Mouse (Mus musculus) hindbrain, embryonic 15.5 days (tissue): ENCODE results near the gene Adamtsl2. TPM values are rescaled to one million over a fixed set of nuclear protein-coding genes. Genes with fewer than 3 reads are reported as not detected.

ENCODE experiments used
- ATAC-seq: fragments of 200-750 bp; cut with Nextera tagmentation; 2 replicates; pipeline ENCODE4 v1.8.0; 2017; ENCODE audit warnings: low read depth, moderate number of reproducible peaks, moderate TSS enrichment; ENCODE audit not compliant: low FRiP score
- H3K27ac ChIP-seq: fragments of 300-500 bp; sonication (generic); replicated peaks from 2 replicates; pipeline ENCODE4 v1.5.1; 2015; ENCODE audit warnings: mild to moderate bottlenecking, inconsistent platforms
- H3K27me3 ChIP-seq: fragments of 300-500 bp; sonication (generic); 2 replicates; pipeline ENCODE4 v1.6.1; 2015; ENCODE audit warnings: control low read depth, inconsistent platforms
- H3K36me3 ChIP-seq: fragments of 300-500 bp; sonication (generic); 2 replicates; pipeline ENCODE4 v1.6.1; 2015; ENCODE audit warnings: control low read depth, inconsistent platforms
- H3K4me1 ChIP-seq: fragments of 300-500 bp; sonication (generic); replicated peaks from 2 replicates; pipeline ENCODE4 v1.6.1; 2015; ENCODE audit warnings: control low read depth, inconsistent platforms
- H3K4me2 ChIP-seq: fragments of 300-500 bp; sonication (generic); 2 replicates; pipeline ENCODE4 v1.6.1; 2015; ENCODE audit warnings: moderate library complexity, mild to moderate bottlenecking, inconsistent platforms
- H3K4me3 ChIP-seq: fragments of 300-500 bp; sonication (generic); 2 replicates; pipeline ENCODE4 v1.5.1; 2015; ENCODE audit warnings: mild to moderate bottlenecking, inconsistent platforms
- H3K9ac ChIP-seq: fragments of 300-500 bp; sonication (generic); 2 replicates; pipeline ENCODE4 v1.6.1; 2015; ENCODE audit warnings: inconsistent platforms
- H3K9me3 ChIP-seq: fragments of 300-500 bp; sonication (generic); 2 replicates; pipeline ENCODE4 v1.6.1; 2016; ENCODE audit warnings: control low read depth, inconsistent platforms
- WGBS: fragments of 180-500 bp; shearing (Covaris S2); methylation state at CpG from one replicate; pipeline ENCODE4 v1.1.7; 2015; 5-methylcytosine and 5-hydroxymethylcytosine counted together
- polyA plus RNA-seq: library from polyadenylated mRNA; unstranded; fragments of >200 nt; fragmentation: Nextera tagmentation; extraction: Ambion mirVana; gene quantifications from 2 replicates; pipeline ENCODE4 v1.2.1, GENCODE M21; 2015

The Adamtsl2 gene
- polyA plus RNA-seq, 1 experiment from 2014 or later: 10.4 TPM

DNA sequence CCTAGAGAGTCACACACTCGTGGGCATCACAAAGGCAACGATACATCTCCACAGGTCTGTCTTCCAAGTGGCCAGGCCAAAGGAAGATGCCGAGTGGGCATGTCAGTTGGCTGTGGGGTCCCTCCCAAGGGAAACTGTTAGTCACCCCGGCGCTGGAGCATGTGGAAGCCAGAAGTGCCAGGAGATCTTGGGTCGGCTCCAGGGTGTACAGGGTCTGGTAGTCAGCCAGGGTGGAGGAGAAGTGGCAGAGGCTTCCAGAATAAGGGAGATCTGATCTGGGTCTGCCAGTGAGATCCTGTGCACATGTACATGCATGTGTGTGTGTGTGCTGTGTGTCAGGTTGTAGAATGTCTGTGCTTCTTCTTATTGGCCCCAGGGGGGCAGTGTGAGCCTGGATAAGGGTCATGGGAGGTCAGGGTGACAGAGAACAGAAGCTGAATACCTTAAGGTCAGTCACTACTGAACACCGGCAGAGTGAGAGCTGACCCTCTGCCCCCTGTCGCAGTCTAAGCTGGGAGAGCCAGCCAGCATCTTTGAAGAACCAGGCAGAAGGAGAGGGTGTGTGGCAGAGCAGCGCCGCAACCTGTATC, 1.4 kb upstream of the Adamtsl2 start:
- Histone ChIP-seq H3K4me1 (peaks cover 29% of the 10 kb centered on the region), H3K9me3 (no peaks in the 10 kb centered on the region), H3K36me3 (no peaks in the 10 kb centered on the region), H3K9ac (no peak overlapping the region), H3K4me2 (no peak overlapping the region), H3K27ac (no peak overlapping the region), H3K27me3 (no peaks in the 10 kb centered on the region), H3K4me3 (no peak overlapping the region)
- no peak for ATAC-seq
- WGBS: 53% methylated on average over 10 of the region's 10 CpGs

DNA sequence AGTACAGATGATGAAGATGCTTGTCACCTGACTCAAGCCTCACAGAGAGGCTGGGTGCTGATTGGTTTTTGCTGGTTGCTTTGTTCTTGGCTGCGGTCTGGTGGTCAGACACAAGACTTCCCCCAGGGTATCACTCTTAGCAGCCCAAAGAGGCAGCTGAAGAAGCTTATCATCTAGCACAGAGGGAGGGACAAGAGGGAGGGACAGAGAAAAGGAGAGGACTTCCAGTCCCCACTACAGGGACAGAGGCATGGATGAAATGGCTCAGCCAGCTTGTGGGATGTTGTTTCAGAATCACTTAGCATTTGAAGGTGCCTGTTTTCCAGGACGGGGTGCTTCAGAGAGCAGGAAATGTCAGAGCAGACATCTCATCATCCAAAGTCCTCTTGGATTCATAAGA, 867 bp upstream of the Adamtsl2 start:
- no peak overlapping the region for H3K27ac ChIP-seq
- WGBS: 29% methylated on average over 2 of the region's 2 CpGs
- H3K4me3 ChIP-seq: no peak overlapping the region
- ATAC-seq: no peak
- no peak overlapping the region for H3K4me2 ChIP-seq
- no peaks in the 10 kb centered on the region for H3K27me3 ChIP-seq
- H3K9ac ChIP-seq: no peak overlapping the region
- H3K4me1 ChIP-seq: peaks cover 29% of the 10 kb centered on the region
- no peaks in the 10 kb centered on the region for H3K9me3 ChIP-seq
- H3K36me3 ChIP-seq: no peaks in the 10 kb centered on the region

DNA sequence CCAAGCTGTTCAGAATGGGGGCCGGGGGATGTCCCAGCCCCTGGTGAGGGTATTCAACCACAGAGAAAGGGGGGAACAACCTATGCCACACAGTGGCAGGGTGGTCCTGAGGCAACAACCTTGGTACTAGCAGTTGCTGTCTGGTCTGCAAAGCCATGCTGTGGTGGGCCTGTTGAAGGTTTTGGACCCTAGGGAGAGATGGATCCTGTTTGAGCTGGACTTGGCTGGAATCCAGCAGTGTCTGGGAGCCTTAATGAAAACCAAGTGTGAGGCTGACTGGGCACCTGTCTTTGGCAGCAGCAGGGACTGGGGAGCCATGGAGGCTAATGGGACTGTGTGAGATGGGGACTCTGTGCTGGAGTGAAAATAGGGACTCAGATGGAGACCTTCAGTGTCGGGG, 470 bp downstream of the Adamtsl2 start:
- H3K9ac ChIP-seq: no peak overlapping the region
- peak; percentile 37; the same call in 1 of the 2 replicates for ATAC-seq
- peak overlapping the region; percentile 1; the same call in 1 of the 2 replicates for H3K4me3 ChIP-seq
- H3K4me1 ChIP-seq: peaks cover 29% of the 10 kb centered on the region
- WGBS: 55% methylated on average over 2 of the region's 2 CpGs
- no peaks in the 10 kb centered on the region for H3K36me3 ChIP-seq
- no peaks in the 10 kb centered on the region for H3K9me3 ChIP-seq
- peak overlapping the region; percentile 17 for H3K4me2 ChIP-seq
- peak overlapping the region; percentile 61 for H3K27ac ChIP-seq
- no peaks in the 10 kb centered on the region for H3K27me3 ChIP-seq

DNA sequence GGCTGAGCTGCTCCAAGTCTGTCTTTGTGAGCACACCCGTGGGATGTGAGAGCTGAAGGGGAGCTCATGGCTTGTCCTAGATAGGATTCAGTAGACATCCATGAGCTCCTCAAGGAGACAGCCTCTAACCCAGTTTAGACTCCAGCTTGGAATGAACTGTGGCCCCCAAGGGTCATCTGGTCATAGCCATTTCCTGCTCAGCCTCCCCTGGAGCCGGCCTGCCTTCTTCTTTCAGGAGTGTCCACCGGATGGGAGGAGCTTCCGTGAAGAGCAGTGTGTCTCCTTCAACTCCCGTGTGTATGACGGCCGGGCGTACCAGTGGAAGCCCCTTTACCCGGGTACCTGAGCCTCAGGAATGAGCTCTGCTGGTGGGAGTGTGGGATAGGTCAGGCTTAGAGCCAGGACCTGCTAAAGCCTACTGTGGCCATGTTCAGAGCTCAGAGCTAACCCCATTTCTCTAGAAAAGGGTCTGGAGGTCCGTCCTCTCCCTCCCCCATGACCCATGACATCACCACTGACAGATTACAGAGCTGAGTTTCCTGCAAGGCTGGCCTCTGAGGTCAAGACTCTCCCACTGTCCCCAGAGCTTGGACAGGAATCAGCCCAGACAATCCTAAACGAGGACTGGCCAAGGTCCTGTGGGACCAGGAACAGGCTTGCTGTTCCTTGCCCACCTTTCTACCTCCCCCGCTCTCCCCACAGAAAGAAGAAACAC, 4.7 kb downstream of the Adamtsl2 start:
- H3K9me3 ChIP-seq: no peaks in the 10 kb centered on the region
- no peak overlapping the region for H3K27ac ChIP-seq
- no peaks in the 10 kb centered on the region for H3K36me3 ChIP-seq
- H3K27me3 ChIP-seq: no peaks in the 10 kb centered on the region
- no peak overlapping the region for H3K9ac ChIP-seq
- WGBS: 80% methylated on average over 12 of the region's 12 CpGs
- H3K4me3 ChIP-seq: no peak overlapping the region
- no peak overlapping the region for H3K4me2 ChIP-seq
- peaks cover 23% of the 10 kb centered on the region for H3K4me1 ChIP-seq
- no peak for ATAC-seq

DNA sequence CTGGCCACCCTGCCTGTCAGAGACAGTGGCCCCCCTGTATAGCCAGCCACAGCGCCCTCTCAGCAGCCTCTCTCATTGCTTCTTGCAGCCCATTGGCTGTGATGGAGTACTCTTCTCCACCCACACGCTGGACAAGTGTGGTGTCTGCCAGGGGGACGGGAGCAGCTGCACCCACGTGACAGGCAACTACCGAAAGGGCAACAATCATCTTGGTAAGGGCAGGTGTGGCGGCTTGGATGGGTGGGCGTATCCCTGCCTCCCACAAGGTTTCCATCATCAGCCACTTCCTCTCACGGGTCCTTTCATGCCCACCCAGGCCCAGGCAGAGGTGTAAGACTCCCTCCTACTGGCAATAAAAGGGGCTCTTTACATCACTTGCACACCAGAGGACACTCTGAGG, 5.8 kb downstream of the Adamtsl2 start:
- Histone ChIP-seq H3K27ac (no peak overlapping the region), H3K4me1 (peaks cover 13% of the 10 kb centered on the region), H3K27me3 (no peaks in the 10 kb centered on the region), H3K4me2 (no peak overlapping the region), H3K9ac (no peak overlapping the region), H3K9me3 (no peaks in the 10 kb centered on the region), H3K4me3 (no peak overlapping the region), H3K36me3 (no peaks in the 10 kb centered on the region)
- 62% methylated on average over 8 of the region's 8 CpGs for WGBS
- ATAC-seq: no peak

DNA sequence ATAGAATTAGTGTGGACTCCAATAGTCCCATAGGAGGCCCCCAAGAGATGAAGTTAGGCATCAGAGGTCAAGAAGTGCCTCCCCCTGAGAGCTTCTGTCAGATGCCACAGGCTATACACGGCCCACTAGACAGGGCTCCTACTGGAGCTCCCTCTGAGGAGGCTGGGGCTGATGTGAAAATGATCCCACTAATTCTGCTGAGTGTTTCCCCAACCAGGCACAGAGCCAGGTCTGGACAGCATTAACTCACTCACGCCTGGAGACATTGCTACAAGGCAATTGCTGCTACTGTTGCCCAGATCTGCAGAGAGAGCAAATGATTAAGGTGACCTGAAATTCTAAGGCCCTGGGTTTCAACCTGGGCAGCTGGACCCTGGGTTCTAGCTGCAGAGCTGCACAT, 6.6 kb downstream of the Adamtsl2 start:
- Histone ChIP-seq H3K4me2 (no peak overlapping the region), H3K36me3 (no peaks in the 10 kb centered on the region), H3K27ac (no peak overlapping the region), H3K9ac (no peak overlapping the region), H3K9me3 (no peaks in the 10 kb centered on the region), H3K4me1 (peaks cover 10% of the 10 kb centered on the region), H3K27me3 (no peaks in the 10 kb centered on the region), H3K4me3 (no peak overlapping the region)
- ATAC-seq: no peak
- WGBS: 40% methylated on average over 2 of the region's 2 CpGs

DNA sequence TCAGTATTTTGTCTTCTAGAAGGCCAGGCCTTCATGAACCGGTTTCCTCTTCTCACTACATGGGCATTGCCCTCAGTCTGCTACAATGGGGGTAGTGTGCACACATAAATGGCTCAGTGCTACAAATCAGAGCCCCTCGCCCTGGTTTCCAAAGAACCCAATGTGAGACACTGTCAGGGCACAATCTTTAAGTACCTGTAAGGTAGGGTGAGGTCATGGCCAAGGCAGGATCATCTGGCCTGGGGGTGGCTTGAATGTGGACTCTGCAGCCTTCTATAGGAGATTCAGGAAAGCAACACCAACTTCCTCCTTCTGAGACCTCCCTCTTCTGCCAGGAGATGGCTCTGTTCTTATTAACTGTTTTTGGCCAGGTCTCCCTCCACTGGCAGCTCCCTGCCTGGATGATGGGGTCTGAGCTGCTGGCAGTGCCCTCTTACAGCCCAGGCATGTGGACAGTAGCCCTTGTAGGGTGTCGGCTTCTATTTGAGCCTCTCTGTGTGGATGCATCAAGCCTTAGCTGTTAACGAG, 7.4 kb downstream of the Adamtsl2 start:
- no peak for ATAC-seq

DNA sequence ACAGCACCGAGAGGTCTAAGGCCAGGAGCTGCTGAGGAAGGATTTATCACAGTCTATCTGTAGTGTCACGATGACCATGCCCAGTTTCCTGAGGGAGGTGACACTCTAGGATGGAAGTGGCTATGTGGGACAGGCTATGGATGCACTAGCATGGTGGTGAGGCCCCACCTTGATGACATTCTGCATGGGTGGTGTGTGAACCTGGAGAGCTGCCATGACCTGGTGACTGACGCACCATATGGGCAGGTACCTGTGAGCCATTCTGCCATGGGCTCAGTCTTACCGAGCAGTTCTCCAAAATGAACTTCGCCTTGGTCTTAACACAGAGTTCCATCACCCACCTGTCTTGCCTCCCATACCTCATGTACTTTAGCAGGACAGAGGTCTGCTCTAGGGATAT, 8.4 kb downstream of the Adamtsl2 start:
- H3K36me3 ChIP-seq: no peaks in the 10 kb centered on the region
- H3K27me3 ChIP-seq: no peaks in the 10 kb centered on the region
- H3K4me3 ChIP-seq: no peak overlapping the region
- H3K27ac ChIP-seq: no peak overlapping the region
- no peak for ATAC-seq
- H3K4me1 ChIP-seq: peaks cover 10% of the 10 kb centered on the region
- H3K9me3 ChIP-seq: no peaks in the 10 kb centered on the region
- no peak overlapping the region for H3K9ac ChIP-seq
- no peak overlapping the region for H3K4me2 ChIP-seq
- 93% methylated on average over 5 of the region's 5 CpGs for WGBS

More for the DNA sequence above, 7.4 kb downstream of the Adamtsl2 start:
- H3K9ac ChIP-seq: no peak overlapping the region
- no peaks in the 10 kb centered on the region for H3K36me3 ChIP-seq
- no peaks in the 10 kb centered on the region for H3K9me3 ChIP-seq
- H3K4me1 ChIP-seq: peaks cover 10% of the 10 kb centered on the region
- H3K27ac ChIP-seq: no peak overlapping the region
- 92% methylated on average over 4 of the region's 4 CpGs for WGBS
- H3K27me3 ChIP-seq: no peaks in the 10 kb centered on the region
- H3K4me3 ChIP-seq: no peak overlapping the region
- H3K4me2 ChIP-seq: no peak overlapping the region

DNA sequence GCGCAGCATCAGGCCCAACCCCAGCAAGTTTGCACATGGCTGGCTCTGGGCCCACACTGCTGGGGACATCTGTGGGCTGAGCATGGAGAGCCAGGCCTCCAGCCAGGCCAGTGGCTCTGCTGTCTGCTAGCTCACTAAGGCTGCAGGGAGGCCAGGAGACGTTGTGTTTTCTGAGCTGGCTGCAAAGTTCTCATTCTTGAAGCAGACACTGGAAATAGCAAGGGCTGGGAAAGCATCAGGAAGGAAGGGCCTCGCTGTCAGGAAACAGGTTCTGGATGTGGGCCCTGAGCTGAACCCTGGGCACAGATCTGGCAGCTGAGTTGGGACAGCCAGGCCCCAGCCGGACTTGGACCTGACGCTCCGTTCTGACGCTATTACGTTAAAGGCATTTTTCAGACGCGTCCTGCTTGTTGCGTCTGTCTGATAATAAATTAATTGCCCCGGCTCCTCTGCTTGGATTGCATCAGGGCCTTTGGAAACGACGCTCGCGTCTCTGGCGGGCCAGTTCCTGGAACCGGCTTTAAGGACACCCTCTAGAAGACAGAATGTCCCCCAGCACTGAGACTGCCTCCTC, 9.0 kb downstream of the Adamtsl2 start:
- no peaks in the 10 kb centered on the region for H3K27me3 ChIP-seq
- H3K36me3 ChIP-seq: no peaks in the 10 kb centered on the region
- WGBS: 58% methylated on average over 18 of the region's 18 CpGs
- H3K9ac ChIP-seq: no peak overlapping the region
- no peak overlapping the region for H3K4me2 ChIP-seq
- no peak for ATAC-seq
- H3K4me1 ChIP-seq: peaks cover 10% of the 10 kb centered on the region
- no peaks in the 10 kb centered on the region for H3K9me3 ChIP-seq
- no peak overlapping the region for H3K4me3 ChIP-seq
- peak overlapping the region; percentile 42; the same call in 1 of the 2 replicates for H3K27ac ChIP-seq

DNA sequence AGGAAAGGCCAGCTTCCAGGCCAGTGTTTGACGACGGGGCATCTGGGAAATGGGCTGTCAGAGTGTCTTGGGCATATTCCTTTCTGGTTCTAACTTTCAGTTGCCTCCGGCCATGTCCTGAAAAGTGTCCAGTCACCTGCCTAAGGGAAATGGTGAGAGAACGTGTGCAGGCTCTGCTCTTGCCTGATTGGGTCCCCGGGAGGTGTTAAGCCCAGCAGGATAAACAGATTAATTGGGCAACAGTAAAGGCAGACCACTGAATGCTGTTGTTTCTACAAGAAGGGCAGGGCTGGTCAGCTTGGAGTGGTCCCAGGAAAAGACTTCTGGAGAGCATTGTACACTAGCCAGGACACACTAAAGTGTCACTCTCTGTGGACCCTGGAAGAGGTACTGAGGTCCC, 9.5 kb downstream of the Adamtsl2 start:
- Histone ChIP-seq H3K4me1 (peaks cover 10% of the 10 kb centered on the region), H3K4me3 (no peak overlapping the region), H3K27ac (0 out of 2 replicates have a peak overlapping the region, but pooled peaks have one; percentile 42), H3K27me3 (no peaks in the 10 kb centered on the region), H3K9me3 (no peaks in the 10 kb centered on the region), H3K9ac (no peak overlapping the region), H3K36me3 (no peaks in the 10 kb centered on the region), H3K4me2 (no peak overlapping the region)
- no peak for ATAC-seq
- WGBS: 78% methylated on average over 5 of the region's 5 CpGs

DNA sequence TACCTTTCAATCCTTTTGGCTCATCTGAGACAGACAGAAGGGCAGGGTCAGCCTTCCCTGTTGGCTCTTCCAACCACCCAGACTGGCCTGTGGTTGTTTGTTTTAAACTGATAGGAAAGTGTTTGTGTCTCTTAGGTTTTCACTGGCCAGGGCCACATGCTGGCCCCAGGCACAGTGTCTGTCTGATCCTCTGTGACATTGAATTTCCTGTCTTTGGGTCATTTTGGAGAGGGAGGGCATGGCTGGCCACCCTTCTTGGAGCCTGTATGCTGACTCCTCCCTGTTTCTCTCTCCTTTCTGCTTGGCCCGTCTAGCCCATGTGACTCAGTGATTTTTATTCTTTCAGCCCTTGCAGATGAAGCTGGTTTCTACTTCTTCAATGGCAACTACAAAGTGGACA, 10.1 kb downstream of the Adamtsl2 start:
- WGBS: 76% methylated on average over 1 of the region's 1 CpGs

DNA sequence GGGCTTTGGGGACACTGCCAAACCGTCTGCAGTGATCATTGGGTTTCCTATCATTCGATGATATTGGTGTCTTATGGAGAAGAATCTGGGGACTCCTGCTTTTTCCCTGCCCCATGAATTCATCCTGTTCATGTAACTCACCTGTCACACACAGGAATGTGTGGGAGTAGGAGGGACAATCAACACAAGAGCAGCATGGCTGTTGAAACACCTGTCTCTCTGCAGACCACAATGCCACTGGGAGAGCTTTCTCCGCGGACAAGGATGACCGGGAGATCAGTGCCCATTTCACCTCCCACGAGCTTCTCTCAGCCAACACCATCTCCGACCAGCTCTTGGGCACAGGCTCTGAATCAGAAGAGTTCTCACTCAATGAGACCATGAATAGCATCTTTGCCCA, 16.0 kb downstream of the Adamtsl2 start:
- H3K4me1 ChIP-seq: peaks cover 25% of the 10 kb centered on the region
- WGBS: 91% methylated on average over 7 of the region's 7 CpGs
- ATAC-seq: no peak
- H3K4me2 ChIP-seq: no peak overlapping the region
- no peak overlapping the region for H3K9ac ChIP-seq
- H3K4me3 ChIP-seq: no peak overlapping the region
- H3K36me3 ChIP-seq: no peaks in the 10 kb centered on the region
- no peaks in the 10 kb centered on the region for H3K9me3 ChIP-seq
- no peaks in the 10 kb centered on the region for H3K27me3 ChIP-seq
- H3K27ac ChIP-seq: no peak overlapping the region

More for the DNA sequence above, 10.1 kb downstream of the Adamtsl2 start:
- H3K27me3 ChIP-seq: no peaks in the 10 kb centered on the region
- no peak overlapping the region for H3K27ac ChIP-seq
- H3K4me1 ChIP-seq: peaks cover 10% of the 10 kb centered on the region
- H3K9me3 ChIP-seq: no peaks in the 10 kb centered on the region
- ATAC-seq: no peak
- H3K36me3 ChIP-seq: no peaks in the 10 kb centered on the region
- no peak overlapping the region for H3K4me3 ChIP-seq
- no peak overlapping the region for H3K4me2 ChIP-seq
- H3K9ac ChIP-seq: no peak overlapping the region
